14 mouse cellular contexts compared by ENCODE assay signal in the genomic region with DNA sequence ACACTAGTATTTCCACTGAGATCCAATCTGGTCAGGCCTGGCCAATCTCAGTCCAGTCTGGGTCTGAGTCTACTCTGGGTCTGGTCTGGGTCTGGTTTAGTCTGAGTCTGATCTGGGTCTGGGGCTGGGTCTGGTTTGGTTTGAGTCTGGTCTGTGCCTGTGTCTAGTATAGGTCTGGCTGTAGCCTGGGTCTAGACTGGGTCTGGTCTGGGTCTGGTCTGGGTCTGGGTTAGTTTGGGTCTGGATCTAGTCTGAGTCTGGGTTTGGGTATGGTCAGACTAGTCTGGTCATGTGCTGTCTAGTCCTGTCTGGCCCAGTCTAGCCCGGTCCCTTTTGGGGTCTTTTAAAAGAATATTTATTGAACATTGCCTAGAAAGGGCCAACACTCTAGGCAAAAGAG. TPM values are rescaled to one million over a fixed set of nuclear protein-coding genes. Genes with fewer than 3 reads are reported as not detected.
DNase-seq lines count a peak whose midpoint lies in the region; ATAC-seq and TF ChIP-seq lines count a peak whose summit lies in the region.
"Had no signal": no experiment of that assay in that cellular context is flagged by ENCODE, and none has a peak within 500 bp of the region (broad histone marks: within the 10 kb centered on the region; RNA-seq: fewer than 3 reads in every experiment).

No protein-coding gene starts in this region.

- no peak for TF ChIP-seq POLR2A in thymus, adult 2 months (IDR thresholded peaks at IDR 0.05; ENCODE audit: control insufficient read depth, extremely low read depth, insufficient read depth, low read length, poor library complexity)

- H3K4me3 ChIP-seq in kidney, embryonic 16.5 days (ENCODE audit: low read length), result no peak overlapping the region
- no peak overlapping the region for H3K4me3 ChIP-seq in thymus, adult 2 months (ENCODE audit: control insufficient read depth, insufficient read depth, low read length)
- H3K4me3 ChIP-seq in forebrain, embryonic 15.5 days, result no peak overlapping the region
- H3K4me3 ChIP-seq in macrophage (ENCODE audit: inconsistent target), result no peak overlapping the region
- H3K4me3 ChIP-seq in liver, embryonic 11.5 days (ENCODE audit: low read depth, low read length), result no peak overlapping the region
- H3K4me3 ChIP-seq: erythroblast, embryonic 14.5 days; layer of hippocampus, adult 2 months had no signal

- no peak for TF ChIP-seq CTCF in thymus, adult 2 months (IDR thresholded peaks at IDR 0.05; ENCODE audit: borderline replicate concordance, control insufficient read depth, extremely low read depth, insufficient read depth, low read length, poor library complexity)

- H3K36me3 ChIP-seq in kidney, embryonic 16.5 days (ENCODE audit: insufficient read depth, low read length), result no peaks in the 10 kb centered on the region
- no peaks in the 10 kb centered on the region for H3K36me3 ChIP-seq in thymus, adult 2 months (ENCODE audit: control insufficient read depth, insufficient read depth, low read length)
- H3K36me3 ChIP-seq in forebrain, embryonic 15.5 days, result no peaks in the 10 kb centered on the region
- H3K36me3 ChIP-seq in macrophage (ENCODE audit: inconsistent target), result no peaks in the 10 kb centered on the region
- no peaks in the 10 kb centered on the region for H3K36me3 ChIP-seq in liver, embryonic 11.5 days (ENCODE audit: control insufficient read depth, insufficient read depth, low read length)

- no peaks in the 10 kb centered on the region for H3K9me3 ChIP-seq in kidney, embryonic 16.5 days (ENCODE audit: low read length)
- no peaks in the 10 kb centered on the region for H3K9me3 ChIP-seq in forebrain, embryonic 15.5 days
- no peaks in the 10 kb centered on the region for H3K9me3 ChIP-seq in liver, embryonic 11.5 days (ENCODE audit: control insufficient read depth, low read length)

- H3K79me2 ChIP-seq in macrophage (ENCODE audit: inconsistent target), result no peaks in the 10 kb centered on the region

- ATAC-seq in kidney, embryonic 16.5 days (ENCODE audit: low FRiP score, low TSS enrichment), result 0 out of 2 replicates have a peak, but pooled peaks have one; percentile 23
- ATAC-seq in forebrain, embryonic 15.5 days (replicated peaks), result peak; percentile 26; the same call in 1 of the 2 replicates
- ATAC-seq in liver, embryonic 11.5 days (replicated peaks; ENCODE audit: low FRiP score), result no peak
- ATAC-seq: intestine, postnatal 0 days had no signal

- 86% methylated on average over 1 of the region's 1 CpGs for WGBS in kidney, embryonic 16.5 days
- WGBS in thymus, adult 2 months, result 97% methylated on average over 1 of the region's 1 CpGs
- WGBS in forebrain, embryonic 15.5 days, result 97% methylated on average over 1 of the region's 1 CpGs
- WGBS in macrophage (ENCODE audit: missing documents), result 90% methylated on average over 1 of the region's 1 CpGs
- WGBS in liver, embryonic 11.5 days, result 95% methylated on average over 1 of the region's 1 CpGs

- H3K9ac ChIP-seq in kidney, embryonic 16.5 days (replicated peaks; ENCODE audit: low read length), result no peak overlapping the region
- no peak overlapping the region for H3K9ac ChIP-seq in forebrain, embryonic 15.5 days (replicated peaks)
- no peak overlapping the region for H3K9ac ChIP-seq in liver, embryonic 11.5 days (ENCODE audit: low read depth, low read length)

- DNase-seq in kidney, adult 9 months, result no peak
- DNase-seq in thymus, adult 2 months, result no peak
- DNase-seq in thymus, adult 18-20 months, result no peak
- no peak for DNase-seq in spleen, postnatal 14 days (ENCODE audit: low spot score in 2 of 2)
- no peak for DNase-seq in liver, embryonic 11.5 days (ENCODE audit: low spot score)
- DNase-seq: adrenal gland, adult 8-10 months; gastrocnemius, postnatal 14 days; retina, postnatal 1 day had no signal

- H3K27me3 ChIP-seq in kidney, embryonic 16.5 days (ENCODE audit: insufficient read depth, low read length), result no peaks in the 10 kb centered on the region
- H3K27me3 ChIP-seq in thymus, adult 2 months (ENCODE audit: control insufficient read depth, insufficient read depth, low read length), result no peaks in the 10 kb centered on the region
- H3K27me3 ChIP-seq in forebrain, embryonic 15.5 days, result no peaks in the 10 kb centered on the region
- H3K27me3 ChIP-seq in liver, embryonic 11.5 days (replicated peaks; ENCODE audit: control insufficient read depth, insufficient read depth, low read length), result no peaks in the 10 kb centered on the region

- H3K4me2 ChIP-seq in kidney, embryonic 16.5 days (replicated peaks; ENCODE audit: low read depth, low read length), result no peak overlapping the region
- H3K4me2 ChIP-seq in forebrain, embryonic 15.5 days (replicated peaks), result no peak overlapping the region
- H3K4me2 ChIP-seq in liver, embryonic 11.5 days, result no peak overlapping the region

- no peak overlapping the region for H3K27ac ChIP-seq in kidney, embryonic 16.5 days (ENCODE audit: low read length)
- H3K27ac ChIP-seq in thymus, adult 2 months (ENCODE audit: control insufficient read depth, insufficient read depth, low read length), result peak overlapping the region; percentile 24; the same call in 1 of the 2 replicates
- no peak overlapping the region for H3K27ac ChIP-seq in forebrain, embryonic 15.5 days (replicated peaks)
- H3K27ac ChIP-seq in macrophage, result peak overlapping the region; percentile 37
- H3K27ac ChIP-seq in liver, embryonic 11.5 days (ENCODE audit: low read depth, low read length), result no peak overlapping the region
- H3K27ac ChIP-seq: layer of hippocampus, adult 2 months had no signal

- H3K4me1 ChIP-seq in kidney, embryonic 16.5 days (ENCODE audit: insufficient read depth, low read length), result 0 out of 2 replicates have a peak, but pooled peaks cover 8% of the 10 kb centered on the region
- peaks cover 11% of the 10 kb centered on the region for H3K4me1 ChIP-seq in thymus, adult 2 months (replicated peaks; ENCODE audit: control insufficient read depth, insufficient read depth, low read length)
- peaks cover 10% of the 10 kb centered on the region; the same call in 1 of the 2 replicates for H3K4me1 ChIP-seq in forebrain, embryonic 15.5 days
- no peaks in the 10 kb centered on the region for H3K4me1 ChIP-seq in liver, embryonic 11.5 days (replicated peaks; ENCODE audit: control insufficient read depth, insufficient read depth, low read length)

RNA-seq across cellular contexts. Expression of a gene that starts 41.2 kb away (rescaled TPM):
- 7.9 and 9.8 TPM in 2 replicates for polyA plus RNA-seq in kidney, embryonic 16.5 days (2015; fragmentation: Nextera tagmentation; extraction: Ambion mirVana)
- polyA plus RNA-seq in thymus, adult 2 months (2012; rRNA removed), result 9.4 and 10.5 TPM in 2 replicates
- polyA plus RNA-seq in forebrain, embryonic 15.5 days (2015; fragmentation: Nextera tagmentation; extraction: Ambion mirVana), result 33.8 and 34.9 TPM in 2 replicates
- 10 to 100 TPM in 1 of 26 experiments, 1 to 10 TPM in 11, under 1 TPM in 14; 0.10 to 12.0 (median 0.63) TPM for total RNA-seq in macrophage (2018; cell fraction: chromatin; rRNA removed)
- total RNA-seq in macrophage (2018; cell fraction: cytosol; rRNA removed), result under 1 TPM; 0.07 to 0.73 (median 0.21) TPM
- total RNA-seq in macrophage (2018; cell fraction: nucleus; rRNA removed), result 1 to 10 TPM in 12 of 26 experiments, under 1 TPM in 14; 0.10 to 5.7 (median 0.79) TPM
- 0.06 to 0.94 TPM (median 0.17 TPM) in 3 replicates for polyA plus RNA-seq in macrophage (2018)
- 3.7 and 4.8 TPM in 2 replicates for polyA plus RNA-seq in liver, embryonic 11.5 days (2014; fragmentation: Nextera tagmentation; extraction: Ambion mirVana)

Comparison
In these comparisons a context has a peak if more than half of its experiments do, and no peak if none do; other contexts are left out.
1. H3K27ac ChIP-seq: peak in thymus, adult 2 months (single experiment) and macrophage (single experiment); none in kidney, embryonic 16.5 days (single experiment), forebrain, embryonic 15.5 days (single experiment) and liver, embryonic 11.5 days (single experiment).